Comparison of ENCODE assay signal across 9 mouse cellular contexts in the genomic region with DNA sequence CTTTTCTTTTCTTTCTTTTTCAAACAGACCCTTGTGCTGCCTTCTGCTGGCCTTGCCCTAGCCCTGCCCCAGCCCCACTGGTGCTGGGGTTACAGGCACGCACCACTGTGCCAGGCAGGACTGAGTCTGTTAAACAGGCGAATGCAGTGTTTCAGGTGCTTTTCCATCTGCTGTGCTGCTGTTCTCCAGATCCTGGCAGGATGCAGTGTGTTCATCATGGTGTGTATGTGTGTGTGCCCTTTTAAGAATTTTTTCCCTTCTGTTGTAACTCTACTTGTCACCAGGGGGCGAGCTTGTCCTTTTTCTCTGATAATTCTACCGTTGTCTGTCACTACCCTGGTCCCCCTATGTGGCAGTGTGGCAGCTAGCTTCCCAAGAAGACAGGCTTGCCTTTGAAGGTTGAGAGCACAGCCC. TPM values are rescaled to one million over a fixed set of nuclear protein-coding genes. Genes with fewer than 3 reads are reported as not detected.
DNase-seq lines count a peak whose midpoint lies in the region; ATAC-seq lines count a peak whose summit lies in the region.
"Had no signal": no experiment of that assay in that cellular context is flagged by ENCODE, and none has a peak within 500 bp of the region (broad histone marks: within the 10 kb centered on the region; RNA-seq: fewer than 3 reads in every experiment).

No protein-coding gene starts in this region.

- no peaks in the 10 kb centered on the region for H3K27me3 ChIP-seq in liver, embryonic 11.5 days (replicated peaks; ENCODE audit: control insufficient read depth, insufficient read depth, low read length)

- H3K9ac ChIP-seq in liver, embryonic 11.5 days (ENCODE audit: low read depth, low read length), result no peak overlapping the region

- H3K4me2 ChIP-seq in liver, embryonic 11.5 days, result no peak overlapping the region

- H3K4me1 ChIP-seq in liver, embryonic 11.5 days (replicated peaks; ENCODE audit: control insufficient read depth, insufficient read depth, low read length), result no peaks in the 10 kb centered on the region

- 26% methylated on average over 4 of the region's 4 CpGs for WGBS in liver, embryonic 11.5 days

- H3K4me3 ChIP-seq in liver, embryonic 11.5 days (ENCODE audit: low read depth, low read length), result no peak overlapping the region

- H3K9me3 ChIP-seq in liver, embryonic 11.5 days (ENCODE audit: control insufficient read depth, low read length), result no peaks in the 10 kb centered on the region

- peak; percentile 48; the same call in 1 of the 2 replicates for ATAC-seq in liver, embryonic 11.5 days (replicated peaks; ENCODE audit: low FRiP score)

- peak; percentile 76 to 77 for DNase-seq in B cell, adult 2 months
- DNase-seq in R1 (ENCODE audit: low read depth, low spot score), result peak; percentile 89
- DNase-seq in cerebellum, postnatal 25 days, result peak; percentile 68 to 82
- DNase-seq in gastrocnemius, postnatal 10 days, result peak; percentile 55
- DNase-seq in kidney, adult 9 months, result peak; percentile 54
- DNase-seq in liver, embryonic 11.5 days (ENCODE audit: low spot score), result peak; percentile 61
- DNase-seq in neural tube, embryonic 10.5 days (ENCODE audit: extremely low spot score, low spot score), result peak; percentile 72
- peak; percentile 66 for DNase-seq in telencephalon, adult 2 months (ENCODE audit: low read depth, low spot score)

- H3K27ac ChIP-seq in liver, embryonic 11.5 days (ENCODE audit: low read depth, low read length), result no peak overlapping the region

- H3K36me3 ChIP-seq in liver, embryonic 11.5 days (ENCODE audit: control insufficient read depth, insufficient read depth, low read length), result peaks cover 21% of the 10 kb centered on the region

RNA-seq across cellular contexts. Expression of a gene that starts 11.3 kb away (rescaled TPM):
- total RNA-seq in gastrocnemius, postnatal 10 days (2021), result 10 to 100 TPM; 21.7 to 24.4 TPM
- 43.1 and 44.2 TPM in 2 replicates for polyA plus RNA-seq in liver, embryonic 11.5 days (2014; fragmentation: Nextera tagmentation; extraction: Ambion mirVana)

RNA-seq across cellular contexts. Expression of a gene that starts 38.4 kb away (rescaled TPM):
- total RNA-seq in gastrocnemius, postnatal 10 days (2021), result 10 to 100 TPM; 32.8 to 33.8 TPM
- 8.8 and 9.1 TPM in 2 replicates for polyA plus RNA-seq in liver, embryonic 11.5 days (2014; fragmentation: Nextera tagmentation; extraction: Ambion mirVana)

RNA-seq across cellular contexts. Expression of a gene that starts 43.9 kb away (rescaled TPM):
- not detected for total RNA-seq in gastrocnemius, postnatal 10 days (2021)
- polyA plus RNA-seq in liver, embryonic 11.5 days (2014; fragmentation: Nextera tagmentation; extraction: Ambion mirVana), result 1.0 and 1.9 TPM in 2 replicates
- total RNA-seq: gastrocnemius, postnatal 36 days had no signal
